Mouse (Mus musculus) midbrain, postnatal 0 days (tissue): Measurements from ENCODE around the gene Mup21. TPM values are rescaled to one million over a fixed set of nuclear protein-coding genes. Genes with fewer than 3 reads are reported as not detected.
"Not testable (repeated sequence)": the region's sequence is repeated elsewhere in the genome, so short reads cannot be mapped to it uniquely, and the experiment has no call there.

Experiments
- ATAC-seq: fragments of 200-750 bp; cut with Nextera tagmentation; 2 replicates; pipeline ENCODE4 v1.8.0; 2017; ENCODE audit warnings: moderate number of reproducible peaks, mild to moderate bottlenecking, moderate TSS enrichment, moderate library complexity; ENCODE audit not compliant: low FRiP score
- DNase-seq: peaks from one replicate; pipeline ENCODE4 v3.0.0-alpha.2; 2015; ENCODE audit warnings: low spot score
- H3K27ac ChIP-seq: fragments of 300-500 bp; sonication (generic); 2 replicates; pipeline ENCODE4 v1.5.1; 2014; ENCODE audit warnings: low read depth, mild to moderate bottlenecking, low read length, mixed read lengths
- H3K27me3 ChIP-seq: fragments of 300-500 bp; sonication (generic); 2 replicates; pipeline ENCODE4 v1.6.1; 2014; ENCODE audit warnings: low read length, control low read depth, mixed read lengths; ENCODE audit not compliant: insufficient read depth
- H3K36me3 ChIP-seq: fragments of 300-500 bp; sonication (generic); 2 replicates; pipeline ENCODE4 v1.6.1; 2014; ENCODE audit warnings: low read length, control low read depth, mixed read lengths; ENCODE audit not compliant: insufficient read depth
- H3K4me1 ChIP-seq: fragments of 300-500 bp; sonication (generic); 2 replicates; pipeline ENCODE4 v1.6.1; 2014; ENCODE audit warnings: mild to moderate bottlenecking, control low read depth, antibody characterized with exemption, low read length, mixed read lengths; ENCODE audit not compliant: insufficient read depth
- H3K4me2 ChIP-seq: fragments of 300-500 bp; sonication (generic); 2 replicates; pipeline ENCODE4 v1.6.1; 2014; ENCODE audit warnings: low read depth, mild to moderate bottlenecking, low read length, mixed read lengths; ENCODE audit not compliant: poor library complexity, severe bottlenecking
- H3K4me3 ChIP-seq: fragments of 300-500 bp; sonication (generic); 2 replicates; pipeline ENCODE4 v1.5.1; 2014; ENCODE audit warnings: low read depth, mild to moderate bottlenecking, low read length, moderate library complexity
- H3K9ac ChIP-seq: fragments of 300-500 bp; sonication (generic); replicated peaks from 2 replicates; pipeline ENCODE4 v1.6.1; 2014; ENCODE audit warnings: mild to moderate bottlenecking, low read length, moderate library complexity, mixed read lengths; ENCODE audit not compliant: poor library complexity, severe bottlenecking
- H3K9me3 ChIP-seq: fragments of 300-500 bp; sonication (generic); 2 replicates; pipeline ENCODE4 v1.6.1; 2016; ENCODE audit warnings: low read length, control low read depth
- CTCF ChIP-seq: IDR thresholded peaks from 2 replicates; pipeline ENCODE4 v1.5.1; 2016; ENCODE audit warnings: antibody characterized with exemption, mild to moderate bottlenecking
- WGBS: fragments of 180-500 bp; shearing (Covaris S2); extraction: QIAGEN DNeasy Blood & Tissue Kit; methylation state at CpG from one replicate; pipeline ENCODE4 v1.1.7; 2014; 5-methylcytosine and 5-hydroxymethylcytosine counted together
- polyA plus RNA-seq: library from polyadenylated mRNA; unstranded; fragments of >200 nt; fragmentation: Nextera tagmentation; extraction: Ambion mirVana; gene quantifications from 2 replicates; pipeline ENCODE4 v1.2.1, GENCODE M21; 2015
- total RNA-seq: library from RNA; depleted of rRNA; stranded (reverse); fragments of >200 nt; gene quantifications from 2 replicates; pipeline ENCODE4 v1.2.3, GENCODE M21; 2014; rRNA removed

Gene Mup21
- total and polyA plus RNA-seq, 2 experiments from 2014 or later, result not detected

DNA sequence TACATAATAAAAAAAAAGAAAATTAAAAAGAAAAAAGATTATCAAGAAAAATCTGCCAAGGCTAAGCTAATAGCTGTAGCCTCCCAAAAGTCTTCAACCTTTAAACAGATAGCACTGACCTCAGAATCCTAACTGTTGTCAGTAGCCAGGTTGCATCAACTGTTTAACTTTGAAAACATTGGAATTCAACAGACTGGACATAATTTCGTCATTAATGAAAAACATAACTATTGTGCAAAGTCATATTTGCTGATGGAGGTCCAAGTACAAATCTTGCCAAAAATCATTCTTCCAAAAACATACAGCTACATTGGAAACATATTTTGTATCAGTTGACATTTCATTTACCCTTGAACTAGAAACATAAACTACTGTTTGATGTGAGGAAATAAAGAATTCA, 7.7 kb upstream of the Mup21 start:
- Histone ChIP-seq H3K27ac (no peak overlapping the region), H3K9me3 (no peaks in the 10 kb centered on the region), H3K9ac (no peak overlapping the region), H3K27me3 (no peaks in the 10 kb centered on the region), H3K4me2 (no peak overlapping the region), H3K4me3 (no peak overlapping the region), H3K36me3 (no peaks in the 10 kb centered on the region), H3K4me1 (no peaks in the 10 kb centered on the region)
- DNase-seq (no peak), ATAC-seq (no peak)
- no peak for TF ChIP-seq CTCF
- 64% methylated on average over 1 of the region's 1 CpGs for WGBS

- no peak for ATAC-seq
Measured at GRCm38 (mm10) chr4:62133706-62134105, 17.0 kb downstream of the Mup21 start.

DNA sequence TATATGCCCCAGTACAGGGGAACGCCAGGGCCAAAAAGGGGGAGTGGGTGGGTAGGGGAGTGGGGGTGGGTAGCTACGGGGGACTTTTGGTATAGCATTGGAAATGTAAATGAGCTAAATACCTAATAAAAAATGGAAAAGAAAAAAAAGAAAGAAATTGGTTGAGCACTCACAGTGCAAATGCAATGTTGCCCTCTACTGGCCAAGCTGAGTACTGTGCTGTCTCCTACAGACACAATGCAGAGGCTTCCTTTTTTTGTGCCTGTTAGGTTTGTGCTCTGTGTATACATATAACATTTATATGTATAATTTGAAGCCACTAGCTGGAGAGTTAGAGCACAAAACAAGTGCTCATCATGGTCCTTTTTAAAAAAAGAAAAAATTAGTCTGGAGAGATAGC, 47.3 kb downstream of the Mup21 start:
- not testable (repeated sequence) for ATAC-seq, H3K4me2 ChIP-seq, H3K27me3 ChIP-seq, H3K9ac ChIP-seq, H3K36me3 ChIP-seq, H3K27ac ChIP-seq, H3K9me3 ChIP-seq, H3K4me3 ChIP-seq, H3K4me1 ChIP-seq
- DNase-seq, result peak; percentile 19
- peak; percentile 61 for TF ChIP-seq CTCF
- 67% methylated on average over 1 of the region's 2 CpGs for WGBS

More at GRCm38 (mm10) chr4:62133706-62134105, 17.0 kb downstream of the Mup21 start:
- H3K36me3 ChIP-seq, result no peaks in the 10 kb centered on the region
- TF ChIP-seq CTCF, result peak; percentile 43
- 69% methylated on average over 7 of the region's 7 CpGs for WGBS
- DNase-seq, result peak; percentile 28
- no peak overlapping the region for H3K4me2 ChIP-seq
- H3K4me3 ChIP-seq, result no peak overlapping the region
- no peak overlapping the region for H3K27ac ChIP-seq
- H3K4me1 ChIP-seq, result no peaks in the 10 kb centered on the region
- H3K27me3 ChIP-seq, result no peaks in the 10 kb centered on the region
- peaks cover 14% of the 10 kb centered on the region; the same call in 1 of the 2 replicates for H3K9me3 ChIP-seq
- no peak overlapping the region for H3K9ac ChIP-seq

Other genes starting within 250 kb of the Mup21 start
- gene Mup20, start 96.7 kb downstream of the Mup21 start, total RNA-seq, result not detected in 2 replicates
- gene Mup20, start 96.7 kb downstream of the Mup21 start, polyA plus RNA-seq, result not detected in 2 replicates
- gene Mup3, start 63.5 kb downstream of the Mup21 start, total RNA-seq, result not detected in 2 replicates
- not detected in 2 replicates for gene Mup3, start 63.5 kb downstream of the Mup21 start, polyA plus RNA-seq
- 25.1 and 30.3 TPM in 2 replicates for gene Zfp37, start 80.2 kb upstream of the Mup21 start, total RNA-seq
- gene Zfp37, start 80.2 kb upstream of the Mup21 start, polyA plus RNA-seq, result 18.9 and 20.5 TPM in 2 replicates
- 18.0 and 23.8 TPM in 2 replicates for gene Slc31a2, start 111.7 kb upstream of the Mup21 start, total RNA-seq
- gene Slc31a2, start 111.7 kb upstream of the Mup21 start, polyA plus RNA-seq, result 12.0 and 13.2 TPM in 2 replicates
- gene Fkbp15, start 209.7 kb upstream of the Mup21 start, total RNA-seq, result 34.3 and 37.5 TPM in 2 replicates
- gene Fkbp15, start 209.7 kb upstream of the Mup21 start, polyA plus RNA-seq, result 19.8 and 20.2 TPM in 2 replicates
- gene Slc31a1, start 209.9 kb upstream of the Mup21 start, total RNA-seq, result 15.0 and 21.7 TPM in 2 replicates
- gene Slc31a1, start 209.9 kb upstream of the Mup21 start, polyA plus RNA-seq, result 30.9 and 33.3 TPM in 2 replicates